Mouse (Mus musculus): ENCODE data around the gene Cwf19l1.
"Not testable (repeated sequence)": the region's sequence is repeated elsewhere in the genome, so short reads cannot be mapped to it uniquely, and the experiment has no call there.

Cwf19l1 gene

GRCm38 (mm10) chr19:44135072-44135959 lies at the start of gene Cwf19l1:
Gene Cwf19l1, minus strand, starts transcription at chr19:44135876.
- DNase-seq (ENCODE audit: low read depth, low spot score), result peak; percentile 93

- DNase-seq (ENCODE audit: low read depth, low spot score), result no peak
These were observed 48.3 kb upstream of the Cwf19l1 start for GRCm38 (mm10) chr19:44183968-44184367.

GRCm38 (mm10) chr19:44180502-44180901 lies 44.8 kb upstream of the Cwf19l1 start:
- no peak for DNase-seq (ENCODE audit: low read depth, low spot score)

GRCm38 (mm10) chr19:44176741-44177140 lies 41.1 kb upstream of the Cwf19l1 start:
- DNase-seq (ENCODE audit: low read depth, low spot score), result no peak

GRCm38 (mm10) chr19:44174835-44175234 lies 39.2 kb upstream of the Cwf19l1 start:
- no peak for DNase-seq (ENCODE audit: low read depth, low spot score)

GRCm38 (mm10) chr19:44161515-44161914 lies 25.8 kb upstream of the Cwf19l1 start:
- DNase-seq (ENCODE audit: low read depth, low spot score), result peak; percentile 43

GRCm38 (mm10) chr19:44159386-44159785 lies 23.7 kb upstream of the Cwf19l1 start:
- DNase-seq (ENCODE audit: low read depth, low spot score), result no peak

- DNase-seq (ENCODE audit: low read depth, low spot score), result no peak
These were observed 21.3 kb upstream of the Cwf19l1 start for GRCm38 (mm10) chr19:44157005-44157404.

- DNase-seq (ENCODE audit: low read depth, low spot score), result no peak
These were observed 18.1 kb upstream of the Cwf19l1 start for GRCm38 (mm10) chr19:44153781-44154180.

GRCm38 (mm10) chr19:44148991-44149390 lies 13.3 kb upstream of the Cwf19l1 start:
- DNase-seq (ENCODE audit: low read depth, low spot score), result no peak

- no peak for DNase-seq (ENCODE audit: low read depth, low spot score)
These were observed 12.7 kb upstream of the Cwf19l1 start for GRCm38 (mm10) chr19:44148345-44148744.

- DNase-seq (ENCODE audit: low read depth, low spot score), result no peak
These were observed 11.3 kb upstream of the Cwf19l1 start for GRCm38 (mm10) chr19:44146951-44147350.

- DNase-seq (ENCODE audit: low read depth, low spot score), result no peak
These were observed 10.8 kb upstream of the Cwf19l1 start for GRCm38 (mm10) chr19:44146568-44146879.

- peak; percentile 92 for DNase-seq (ENCODE audit: low read depth, low spot score)
These were observed 10.3 kb upstream of the Cwf19l1 start, which contains the start of gene Bloc1s2 for GRCm38 (mm10) chr19:44145702-44146567. Gene Bloc1s2, minus strand, starts transcription at chr19:44146446.

- no peak for DNase-seq (ENCODE audit: low read depth, low spot score)
These were observed 8.7 kb upstream of the Cwf19l1 start for GRCm38 (mm10) chr19:44144366-44144765.

- DNase-seq (ENCODE audit: low read depth, low spot score), result no peak
These were observed 347 bp upstream of the Cwf19l1 start for GRCm38 (mm10) chr19:44135960-44136485.

GRCm38 (mm10) chr19:44132917-44133316 lies 2.8 kb downstream of the Cwf19l1 start:
- no peak for DNase-seq (ENCODE audit: low read depth, low spot score)

- DNase-seq (ENCODE audit: low read depth, low spot score), result no peak
These were observed 7.1 kb downstream of the Cwf19l1 start for GRCm38 (mm10) chr19:44128560-44128959.

- no peak for DNase-seq (ENCODE audit: low read depth, low spot score)
These were observed 7.8 kb downstream of the Cwf19l1 start for GRCm38 (mm10) chr19:44127729-44128497.

GRCm38 (mm10) chr19:44121137-44121536 lies 14.5 kb downstream of the Cwf19l1 start:
- DNase-seq (ENCODE audit: low read depth, low spot score), result no peak

- not testable (repeated sequence) for DNase-seq (ENCODE audit: low read depth, low spot score)
These were observed 15.0 kb downstream of the Cwf19l1 start for GRCm38 (mm10) chr19:44120686-44121085.
